Mouse (Mus musculus) MEL-GATA-1-ER (cell line): ENCODE results near the gene Slc39a3.
"Not testable (repeated sequence)": the region's sequence is repeated elsewhere in the genome, so short reads cannot be mapped to it uniquely, and the experiment has no call there.

Source experiments
- DNase-seq: peaks from one replicate; pipeline ENCODE4 v3.0.0-alpha.2; 2012; ENCODE audit warnings: low read depth; ENCODE audit errors: extremely low read depth

The Slc39a3 gene

GRCm38 (mm10) chr10:81036988-81037580 is at the start of gene Slc39a3:
TSS of gene Slc39a3 (minus strand) at chr10:81037426.
- peak; percentile 98 for DNase-seq

- peak; percentile 41 for DNase-seq
These were observed 49.8 kb upstream of the Slc39a3 start for GRCm38 (mm10) chr10:81087021-81087420.

- DNase-seq = peak; percentile 28
These were observed 45.1 kb upstream of the Slc39a3 start for GRCm38 (mm10) chr10:81082168-81082960.

- DNase-seq = no peak
These were observed 42.9 kb upstream of the Slc39a3 start for GRCm38 (mm10) chr10:81080008-81080655.

- DNase-seq = no peak
These were observed 40.7 kb upstream of the Slc39a3 start for GRCm38 (mm10) chr10:81077916-81078315.

GRCm38 (mm10) chr10:81076356-81076755 is 39.1 kb upstream of the Slc39a3 start:
- no peak for DNase-seq

GRCm38 (mm10) chr10:81075734-81076133 is 38.5 kb upstream of the Slc39a3 start:
- no peak for DNase-seq

GRCm38 (mm10) chr10:81073464-81073863 is 36.2 kb upstream of the Slc39a3 start:
- DNase-seq = no peak

- DNase-seq = no peak
These were observed 35.1 kb upstream of the Slc39a3 start for GRCm38 (mm10) chr10:81072290-81072689.

GRCm38 (mm10) chr10:81069836-81070235 is 32.6 kb upstream of the Slc39a3 start, which contains the start of gene Thop1:
TSS of gene Thop1 (plus strand) at chr10:81070035.
- DNase-seq = peak; percentile 97

- no peak for DNase-seq
These were observed 31.5 kb upstream of the Slc39a3 start for GRCm38 (mm10) chr10:81068706-81069105.

GRCm38 (mm10) chr10:81064519-81064918 is 27.3 kb upstream of the Slc39a3 start:
- not testable (repeated sequence) for DNase-seq

- DNase-seq = no peak
These were observed 25.5 kb upstream of the Slc39a3 start for GRCm38 (mm10) chr10:81062710-81063109.

- peak; percentile 95 for DNase-seq
These were observed 22.6 kb upstream of the Slc39a3 start, which contains the start of gene Sgta for GRCm38 (mm10) chr10:81059603-81060543. TSS of gene Sgta (minus strand) at chr10:81060181.

- DNase-seq = no peak
These were observed 21.7 kb upstream of the Slc39a3 start for GRCm38 (mm10) chr10:81058896-81059295.

GRCm38 (mm10) chr10:81057406-81058130 is 20.3 kb upstream of the Slc39a3 start:
- DNase-seq = no peak

GRCm38 (mm10) chr10:81055802-81056340 is 18.6 kb upstream of the Slc39a3 start:
- DNase-seq = not testable (repeated sequence)

GRCm38 (mm10) chr10:81055169-81055568 is 17.9 kb upstream of the Slc39a3 start:
- DNase-seq = no peak

- DNase-seq = no peak
These were observed 15.4 kb upstream of the Slc39a3 start for GRCm38 (mm10) chr10:81052577-81052976.

GRCm38 (mm10) chr10:81051133-81051532 is 13.9 kb upstream of the Slc39a3 start:
- DNase-seq = no peak
